Mouse (Mus musculus): ENCODE results near the gene Ankrd16.

DNA sequence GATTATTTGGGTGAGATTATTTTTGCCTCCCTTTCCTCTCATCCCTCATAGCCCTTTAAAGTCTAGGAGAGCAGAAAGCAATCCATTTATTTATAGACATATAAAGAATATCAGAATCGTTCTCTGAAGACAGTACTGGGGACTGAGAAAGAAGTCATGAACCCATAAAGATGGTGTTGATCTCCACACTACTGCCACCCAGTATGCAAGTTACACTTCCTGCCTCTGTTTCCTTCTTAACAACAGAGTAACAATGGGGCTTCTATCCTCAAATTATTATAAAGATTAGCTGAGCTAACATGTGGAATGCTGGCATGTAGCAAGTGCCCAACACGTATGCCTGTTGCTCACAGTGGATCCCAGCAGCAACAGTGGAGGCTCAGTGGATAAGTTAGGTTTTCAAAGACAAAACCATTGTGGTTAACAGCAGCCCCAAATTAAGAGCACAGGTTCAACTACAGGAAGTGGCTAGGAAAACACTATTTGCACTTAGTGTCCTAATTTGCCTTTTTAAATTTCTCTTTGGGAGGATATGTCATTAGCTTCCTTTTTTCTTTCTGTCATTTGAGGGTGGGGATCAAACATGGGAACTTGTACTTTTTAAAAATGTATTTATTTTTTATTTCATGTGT is 23.7 kb downstream of the Ankrd16 start:
- TF ChIP-seq CTCF (IDR thresholded peaks at IDR 0.05; ENCODE audit: control insufficient read depth, insufficient read depth, low read length), result no peak
- TF ChIP-seq POLR2A (IDR thresholded peaks at IDR 0.05; ENCODE audit: borderline replicate concordance, control insufficient read depth, low read depth, low read length), result no peak

Data from bone marrow, adult 2 months (tissue).